8 mouse cellular contexts compared by ENCODE assay signal in the genomic region with DNA sequence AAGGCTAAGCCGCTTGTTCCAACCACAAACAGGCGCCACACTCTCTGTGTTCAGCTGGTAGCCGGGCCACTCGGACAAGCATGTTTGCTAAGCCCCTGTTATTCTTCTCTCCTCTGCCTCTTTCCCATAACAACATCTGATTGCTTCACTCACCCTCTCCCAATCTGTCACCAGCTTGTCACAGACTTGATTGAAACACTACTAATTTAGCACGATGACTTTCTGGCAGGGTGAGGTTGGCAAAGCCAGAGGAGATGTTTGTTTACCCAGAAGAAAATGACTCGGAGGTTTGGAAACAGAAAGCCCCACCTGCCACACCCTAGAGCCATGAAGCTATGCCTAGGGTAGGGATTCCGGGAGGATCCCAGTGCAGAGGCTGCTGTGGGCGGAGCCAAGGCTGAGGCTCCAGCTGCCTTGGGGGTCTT.
A peak's percentile ranks its signal among the peaks of the same experiment; 100 is the strongest.
DNase-seq lines count a peak whose midpoint lies in the region; ATAC-seq and TF ChIP-seq lines count a peak whose summit lies in the region.

No protein-coding gene starts in this region.

- 35% methylated on average over 8 of the region's 8 CpGs for WGBS in thymus, adult 2 months
- 42% methylated on average over 8 of the region's 8 CpGs for WGBS in forebrain, embryonic 14.5 days
- 33% methylated on average over 8 of the region's 8 CpGs for WGBS in intestine, embryonic 16.5 days

- no peaks in the 10 kb centered on the region for H3K27me3 ChIP-seq in thymus, adult 2 months (ENCODE audit: control insufficient read depth, insufficient read depth, low read length)
- H3K27me3 ChIP-seq in forebrain, embryonic 14.5 days (replicated peaks; ENCODE audit: control insufficient read depth, insufficient read depth, low read length), result no peaks in the 10 kb centered on the region
- H3K27me3 ChIP-seq in intestine, embryonic 16.5 days (replicated peaks; ENCODE audit: control insufficient read depth, insufficient read depth, low read length), result no peaks in the 10 kb centered on the region

- peak; percentile 54; the same call in 1 of the 2 replicates for ATAC-seq in forebrain, embryonic 14.5 days
- ATAC-seq in intestine, embryonic 16.5 days, result peak; percentile 79
- ATAC-seq in megakaryocyte progenitor cell, adult 5-6 weeks (replicated peaks; ENCODE audit: poor library complexity), result peak; percentile 17; the same call in 1 of the 2 replicates

- DNase-seq in thymus, postnatal 25 days, result peak; percentile 6
- no peak for DNase-seq in thymus, adult 2 months
- peak; percentile 71 for DNase-seq in forebrain, embryonic 14.5 days (ENCODE audit: low spot score)
- DNase-seq in adrenal gland, postnatal 10 days, result no peak
- no peak for DNase-seq in yolk sac, embryonic 10.5 days (ENCODE audit: low spot score)
- DNase-seq in adrenal gland, postnatal 36 days, result no peak

- TF ChIP-seq POLR2A in thymus, adult 2 months (IDR thresholded peaks at IDR 0.05; ENCODE audit: control insufficient read depth, extremely low read depth, insufficient read depth, low read length, poor library complexity), result no peak

- H3K9ac ChIP-seq in forebrain, embryonic 14.5 days (ENCODE audit: low read length), result no peak overlapping the region
- H3K9ac ChIP-seq in intestine, embryonic 16.5 days (ENCODE audit: low read depth, low read length), result peak overlapping the region; percentile 51; the same call in 1 of the 2 replicates

- TF ChIP-seq CTCF in thymus, adult 2 months (IDR thresholded peaks at IDR 0.05; ENCODE audit: borderline replicate concordance, control insufficient read depth, extremely low read depth, insufficient read depth, low read length, poor library complexity), result no peak

- no peak overlapping the region for H3K27ac ChIP-seq in thymus, adult 2 months (ENCODE audit: control insufficient read depth, insufficient read depth, low read length)
- H3K27ac ChIP-seq in forebrain, embryonic 14.5 days (ENCODE audit: low read depth, low read length), result no peak overlapping the region
- H3K27ac ChIP-seq in intestine, embryonic 16.5 days (ENCODE audit: low read length), result peak overlapping the region; percentile 63

- no peak overlapping the region for H3K4me3 ChIP-seq in thymus, adult 2 months (ENCODE audit: control insufficient read depth, insufficient read depth, low read length)
- H3K4me3 ChIP-seq in forebrain, embryonic 14.5 days (ENCODE audit: low read depth, low read length), result no peak overlapping the region
- H3K4me3 ChIP-seq in intestine, embryonic 16.5 days (ENCODE audit: low read length), result peak overlapping the region; percentile 13

- no peaks in the 10 kb centered on the region for H3K9me3 ChIP-seq in forebrain, embryonic 14.5 days (replicated peaks; ENCODE audit: control insufficient read depth, low read length)
- no peaks in the 10 kb centered on the region for H3K9me3 ChIP-seq in intestine, embryonic 16.5 days (ENCODE audit: control insufficient read depth, low read length)

- H3K36me3 ChIP-seq in thymus, adult 2 months (ENCODE audit: control insufficient read depth, insufficient read depth, low read length), result no peaks in the 10 kb centered on the region
- no peaks in the 10 kb centered on the region for H3K36me3 ChIP-seq in forebrain, embryonic 14.5 days (ENCODE audit: control insufficient read depth, insufficient read depth, low read length)
- no peaks in the 10 kb centered on the region for H3K36me3 ChIP-seq in intestine, embryonic 16.5 days (ENCODE audit: control insufficient read depth, insufficient read depth, low read length)

- H3K4me2 ChIP-seq in forebrain, embryonic 14.5 days (ENCODE audit: low read length), result peak overlapping the region; percentile 12; the same call in 1 of the 2 replicates
- peak overlapping the region; percentile 45 for H3K4me2 ChIP-seq in intestine, embryonic 16.5 days (ENCODE audit: low read depth, low read length)

- H3K4me1 ChIP-seq in thymus, adult 2 months (replicated peaks; ENCODE audit: control insufficient read depth, insufficient read depth, low read length), result peaks cover 11% of the 10 kb centered on the region
- no peaks in the 10 kb centered on the region; the same call in 1 of the 2 replicates for H3K4me1 ChIP-seq in forebrain, embryonic 14.5 days (ENCODE audit: control insufficient read depth, insufficient read depth, low read length)
- peaks cover 10% of the 10 kb centered on the region for H3K4me1 ChIP-seq in intestine, embryonic 16.5 days (ENCODE audit: control insufficient read depth, insufficient read depth, low read length)

Comparison
In these comparisons a context has a peak if more than half of its experiments do, and no peak if none do; other contexts are left out.
1. DNase-seq: peak in thymus, postnatal 25 days (single experiment) and forebrain, embryonic 14.5 days (single experiment); none in thymus, adult 2 months (single experiment), adrenal gland, postnatal 10 days (single experiment), yolk sac, embryonic 10.5 days (single experiment) and adrenal gland, postnatal 36 days (0 of 2).
2. ATAC-seq: peak in every context shown above with its lines; median percentile 79 in intestine, embryonic 16.5 days; 54 in forebrain, embryonic 14.5 days; 17 in megakaryocyte progenitor cell, adult 5-6 weeks.